Mouse (Mus musculus) ES-Bruce4 (cell line): ENCODE measurements around the gene Anxa9.

Source experiments
- CTCF ChIP-seq: IDR thresholded peaks from one replicate; pipeline ENCODE4 v1.8.1; 2011; ENCODE audit warnings: low read depth, low read length
- EP300 ChIP-seq: IDR thresholded peaks from 2 replicates; pipeline ENCODE4 v1.6.1; 2011; ENCODE audit warnings: low read depth, low read length; ENCODE audit not compliant: insufficient read depth
- POLR2A ChIP-seq: IDR thresholded peaks from one replicate; pipeline ENCODE4 v1.8.1; 2011; ENCODE audit warnings: low read length; ENCODE audit not compliant: insufficient read depth

- TF ChIP-seq CTCF (no peak), POLR2A (no peak), EP300 (no peak)
These were observed 16.8 kb downstream of the Anxa9 start for GRCm38 (mm10) chr3:95290156-95290555.
